Mouse (Mus musculus) spleen, adult 12 weeks (tissue): ENCODE data around the gene Ptpre.
"Not testable (repeated sequence)": the region's sequence is repeated elsewhere in the genome, so short reads cannot be mapped to it uniquely, and the experiment has no call there.

Experiments
- DNase-seq: peaks from one replicate; pipeline ENCODE4 v3.0.0; 2022; ENCODE audit warnings: low spot score

Gene Ptpre

GRCm38 (mm10) chr7:135534548-135535189, 2.6 kb upstream of the Ptpre start:
- no peak for DNase-seq

DNA sequence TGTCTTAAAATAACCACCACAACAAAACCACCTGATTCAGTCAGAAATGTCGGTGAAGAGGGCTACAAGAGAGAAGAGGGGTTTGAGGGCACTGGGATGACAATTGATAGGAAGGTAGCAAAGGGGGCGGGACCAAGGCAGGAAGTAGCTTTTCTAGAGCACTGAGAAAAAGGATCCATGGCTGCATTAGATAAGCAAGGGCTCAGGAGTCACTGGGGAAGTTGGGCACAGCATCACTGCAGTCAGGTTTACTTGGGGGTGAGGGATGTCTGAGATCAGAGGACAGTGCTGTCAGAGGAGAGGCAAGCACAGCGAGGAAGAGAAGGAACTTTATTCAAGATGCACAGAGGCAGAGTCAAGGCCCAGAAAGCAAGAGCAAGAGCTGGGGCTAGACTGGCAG, 1.4 kb upstream of the Ptpre start:
- DNase-seq = no peak

DNA sequence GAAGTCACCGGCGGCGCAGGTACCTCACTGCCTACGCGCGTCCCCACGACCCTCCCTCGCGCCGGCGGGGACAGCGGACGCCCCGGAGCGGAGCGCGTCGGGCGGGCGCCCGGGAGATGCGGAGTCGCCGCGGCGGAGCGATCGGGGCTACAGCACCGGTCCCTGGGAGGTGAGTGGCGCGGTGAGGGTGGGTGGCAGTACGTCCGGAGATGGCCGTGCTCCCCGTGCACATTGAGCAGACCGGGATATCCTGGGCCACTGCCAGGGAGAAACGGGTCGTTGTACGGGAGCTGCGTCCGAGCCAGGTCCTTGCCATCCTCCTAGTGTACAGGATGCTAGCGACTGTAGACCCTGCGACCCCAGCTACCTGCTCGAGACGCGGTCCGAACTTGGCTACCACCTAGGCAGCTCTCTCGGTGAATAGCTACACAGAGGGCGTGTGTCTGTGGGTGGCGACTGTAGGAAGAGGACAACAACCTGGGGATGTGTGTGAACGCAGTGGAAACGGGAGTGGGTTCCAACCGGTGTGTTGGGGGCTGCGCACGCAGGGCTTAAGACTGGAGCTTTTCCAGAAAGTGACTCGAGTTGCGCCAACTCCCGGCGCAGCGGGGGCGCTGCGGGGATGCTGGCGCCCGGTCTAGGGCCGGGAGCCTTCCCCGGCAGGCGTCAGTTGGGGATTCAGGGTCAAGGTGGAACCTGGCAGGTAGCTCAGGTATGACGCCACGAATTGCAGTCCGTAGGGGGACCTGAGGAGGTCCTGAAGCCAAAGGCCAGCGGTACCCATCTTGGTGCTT, 864 bp downstream of the Ptpre start:
- DNase-seq = no peak

- DNase-seq = no peak
Observed at GRCm38 (mm10) chr7:135539429-135539828, 2.1 kb downstream of the Ptpre start.

GRCm38 (mm10) chr7:135542235-135542634, 5.0 kb downstream of the Ptpre start:
- DNase-seq = no peak

DNA sequence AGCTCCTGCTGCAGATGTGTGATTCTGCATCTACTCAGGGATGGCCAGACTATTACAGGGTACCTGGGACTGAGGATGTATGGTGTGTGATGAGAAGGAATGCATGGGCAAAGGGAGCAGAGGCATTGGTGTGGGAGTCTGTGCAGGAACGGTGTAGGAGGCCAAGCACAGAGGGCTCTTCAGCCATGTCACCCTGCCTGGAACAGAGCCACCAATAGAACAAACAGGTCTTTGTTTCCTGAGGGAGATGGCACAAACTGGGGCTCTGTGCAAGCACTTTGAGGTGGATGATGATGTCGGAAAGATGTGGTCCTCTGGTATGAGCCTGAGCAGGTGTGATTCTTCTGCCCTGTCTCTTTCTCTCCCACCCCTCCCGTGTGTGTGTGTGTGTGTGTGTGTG, 5.8 kb downstream of the Ptpre start:
- DNase-seq = no peak

DNA sequence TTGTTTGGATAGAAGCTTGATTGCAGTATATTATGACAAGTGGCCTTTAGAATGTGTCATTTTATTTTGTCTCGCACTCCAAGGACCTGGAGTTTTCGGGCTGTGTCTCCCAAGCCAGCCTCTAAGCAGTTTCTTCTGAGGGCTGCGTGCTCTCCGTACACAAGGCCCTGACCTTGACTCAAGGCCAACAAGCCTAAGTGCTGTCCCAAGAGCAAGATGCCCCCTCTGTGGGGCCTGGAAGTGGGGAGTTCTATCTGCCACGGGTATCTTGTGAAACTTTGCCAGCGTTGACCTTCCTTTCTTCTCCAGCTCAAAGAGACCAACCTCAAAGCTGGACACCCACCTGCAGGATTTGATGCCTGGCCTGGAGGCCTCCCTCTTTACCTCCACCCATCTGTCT, 7.0 kb downstream of the Ptpre start:
- no peak for DNase-seq

DNA sequence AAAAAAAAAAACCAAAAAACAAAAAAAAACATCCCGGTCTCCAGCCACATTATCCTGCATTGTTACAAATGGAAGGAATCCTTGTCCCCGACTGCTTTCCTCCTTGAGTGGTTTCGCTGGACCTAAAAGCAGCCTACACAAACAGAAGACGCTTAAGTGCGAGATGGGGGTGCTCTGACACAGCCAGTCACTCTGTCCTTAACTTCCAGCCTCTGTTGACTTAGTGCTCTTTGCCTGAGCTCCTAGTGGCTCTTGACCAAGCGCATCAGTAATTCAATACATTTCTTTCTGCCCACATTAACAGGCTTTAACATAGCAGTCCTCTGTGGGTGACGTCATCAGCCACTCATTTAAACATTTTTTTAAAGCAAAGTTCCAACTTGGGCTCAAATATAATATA, 8.7 kb downstream of the Ptpre start:
- DNase-seq = no peak

DNA sequence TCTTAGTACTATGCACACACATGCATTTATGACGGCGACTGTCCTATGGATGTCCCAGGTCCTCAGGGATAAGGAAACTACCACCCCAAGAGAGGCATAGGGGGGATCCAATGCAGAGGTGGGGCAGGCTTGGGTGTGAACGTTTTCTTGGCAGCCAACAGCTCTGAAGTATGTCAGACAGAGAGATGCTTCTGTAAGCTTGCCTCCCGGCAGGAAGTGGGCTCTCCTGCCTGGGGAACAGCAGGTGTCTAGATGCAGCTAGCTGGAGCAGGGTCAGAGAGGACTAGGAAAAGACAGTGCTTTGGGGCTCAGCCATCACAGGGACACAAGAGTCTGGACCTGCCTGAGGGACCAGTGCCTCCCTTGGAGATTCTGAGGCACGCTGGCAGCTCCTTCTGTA, 9.2 kb downstream of the Ptpre start:
- no peak for DNase-seq

DNA sequence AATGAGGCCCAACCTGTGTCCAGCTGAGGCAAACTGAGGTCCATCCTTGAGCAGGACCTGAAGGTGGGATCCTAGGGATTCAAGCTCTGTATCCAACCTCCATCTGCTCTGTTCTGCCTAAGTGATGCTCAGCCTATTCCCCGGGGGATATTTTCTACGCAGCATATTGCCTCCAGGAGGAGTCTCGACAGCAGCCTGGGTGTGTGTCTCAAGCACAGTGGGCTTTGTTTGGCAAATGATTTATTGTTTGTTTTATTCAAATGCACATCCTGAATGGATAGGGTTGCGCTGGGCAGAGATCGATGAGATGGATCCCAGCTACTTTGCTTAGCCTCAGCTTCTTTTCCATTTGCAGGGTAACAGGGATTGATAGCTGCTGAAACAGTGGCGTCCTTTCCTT, 11.2 kb downstream of the Ptpre start:
- DNase-seq = no peak

DNA sequence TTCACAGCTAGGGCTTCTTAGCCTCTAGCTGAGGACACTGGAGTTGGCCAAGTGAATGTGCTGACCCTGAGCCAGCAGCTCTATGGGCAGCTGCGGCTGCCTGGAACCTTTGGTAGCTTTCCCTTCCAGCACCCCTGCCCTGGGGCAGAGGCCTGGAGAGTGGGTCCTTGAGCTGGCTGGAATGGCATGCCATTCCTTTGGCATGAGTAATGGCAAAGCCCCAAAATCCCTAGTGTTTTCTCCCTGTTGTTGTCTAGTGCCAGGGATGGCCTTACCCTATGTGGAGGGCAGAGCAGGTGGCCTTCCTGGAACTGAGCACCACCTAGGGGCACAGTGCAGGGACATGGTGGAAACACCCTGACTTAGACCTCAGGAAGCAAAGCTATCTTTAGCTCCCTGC, 14.3 kb downstream of the Ptpre start:
- DNase-seq = no peak

- no peak for DNase-seq
Observed at GRCm38 (mm10) chr7:135553550-135553949, 16.3 kb downstream of the Ptpre start.

DNA sequence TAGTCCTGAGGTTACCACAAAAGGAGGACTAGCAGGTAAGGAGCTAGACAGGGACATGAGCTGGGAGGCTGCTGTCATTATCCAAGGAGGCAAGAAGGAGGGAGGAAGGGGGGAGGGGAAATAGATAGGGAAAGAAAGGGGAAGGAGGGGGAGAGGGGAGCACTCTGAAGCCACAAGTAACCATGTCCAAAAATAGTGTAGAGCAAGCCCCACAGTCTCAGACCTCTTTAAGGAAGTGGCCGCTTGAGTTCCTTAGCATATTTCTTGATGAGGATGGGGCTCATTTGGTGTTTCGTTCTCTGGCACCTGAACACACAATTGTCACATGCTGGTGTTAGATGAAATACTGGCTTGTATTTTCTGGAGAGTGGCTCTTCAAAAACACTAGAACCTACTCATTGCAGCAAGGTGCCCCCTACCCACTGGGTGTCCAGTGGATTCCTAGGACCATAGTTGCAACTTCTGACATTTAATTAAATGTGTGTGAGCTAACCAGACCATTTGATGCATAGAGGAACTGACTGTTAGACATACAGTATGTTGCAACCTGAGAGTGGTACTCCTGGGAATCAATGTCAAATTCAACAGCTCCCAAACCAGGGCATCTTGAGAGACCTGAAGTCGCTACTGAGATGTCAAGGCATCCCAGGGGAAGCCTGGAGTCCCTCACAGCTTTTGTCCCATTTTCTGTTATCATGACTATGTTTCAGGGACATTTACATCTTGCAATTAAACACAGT, 19.6 kb downstream of the Ptpre start:
- no peak for DNase-seq

GRCm38 (mm10) chr7:135560280-135560679, 23.0 kb downstream of the Ptpre start:
- no peak for DNase-seq

GRCm38 (mm10) chr7:135564022-135564421, 26.7 kb downstream of the Ptpre start:
- DNase-seq = no peak

DNA sequence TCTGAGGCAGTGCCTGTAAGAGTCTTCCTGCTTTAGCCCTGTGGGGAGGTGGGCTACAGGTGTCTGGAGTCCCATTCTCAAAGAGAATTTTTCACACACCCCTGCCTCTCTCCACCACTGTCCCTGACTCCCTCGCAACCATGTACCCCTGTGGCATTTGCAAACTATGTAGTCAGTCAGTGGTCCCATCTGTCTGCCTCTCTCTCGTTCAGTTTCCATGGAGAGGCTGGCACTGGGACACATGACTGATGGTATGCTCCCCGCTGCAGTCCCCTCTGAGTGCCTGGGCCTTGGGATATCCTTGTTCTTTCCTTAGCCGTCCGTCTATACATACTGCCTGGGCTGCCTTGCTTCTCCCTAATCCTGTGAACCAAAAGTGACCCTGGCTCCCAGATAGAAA, 28.7 kb downstream of the Ptpre start:
- no peak for DNase-seq

- no peak for DNase-seq
Observed at GRCm38 (mm10) chr7:135567582-135567981, 30.3 kb downstream of the Ptpre start.

DNA sequence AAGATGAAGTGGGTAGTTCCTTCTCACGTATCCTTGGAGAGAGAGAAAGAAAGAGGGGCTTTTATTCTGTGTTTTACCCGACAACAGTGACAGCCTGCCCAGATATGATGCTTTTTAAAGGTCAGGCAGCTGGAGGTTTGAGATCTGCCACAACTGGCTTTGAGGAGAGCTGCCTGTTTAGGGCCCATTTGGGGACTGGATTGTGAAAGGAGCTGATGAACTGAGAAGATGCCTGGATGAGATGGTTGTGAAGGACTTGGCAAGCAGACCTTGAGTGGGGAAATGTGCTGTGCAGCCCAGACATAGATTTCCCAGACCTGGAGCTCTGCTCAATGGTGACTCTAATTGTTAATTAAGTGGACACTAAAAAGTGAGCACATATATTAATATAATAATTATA, 31.3 kb downstream of the Ptpre start:
- no peak for DNase-seq

DNA sequence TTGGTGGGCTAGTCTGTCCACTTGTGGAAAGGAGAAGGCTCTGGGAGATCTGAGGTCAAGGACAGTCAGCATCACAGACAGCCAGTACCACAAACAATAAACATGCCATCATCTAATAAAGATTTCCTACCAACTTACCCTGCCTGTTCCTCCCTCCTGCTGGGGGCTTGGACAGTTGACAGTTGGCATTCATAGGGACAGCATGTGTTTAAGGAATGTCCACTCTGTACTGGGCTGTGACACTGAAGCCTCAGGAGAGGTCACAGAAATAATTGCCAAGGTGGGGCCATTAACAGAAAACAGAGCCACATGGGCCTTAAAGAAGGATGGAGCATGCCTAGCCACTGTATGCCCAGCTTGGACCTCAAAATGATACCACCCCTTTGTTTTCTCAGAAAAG, 34.1 kb downstream of the Ptpre start:
- no peak for DNase-seq

DNA sequence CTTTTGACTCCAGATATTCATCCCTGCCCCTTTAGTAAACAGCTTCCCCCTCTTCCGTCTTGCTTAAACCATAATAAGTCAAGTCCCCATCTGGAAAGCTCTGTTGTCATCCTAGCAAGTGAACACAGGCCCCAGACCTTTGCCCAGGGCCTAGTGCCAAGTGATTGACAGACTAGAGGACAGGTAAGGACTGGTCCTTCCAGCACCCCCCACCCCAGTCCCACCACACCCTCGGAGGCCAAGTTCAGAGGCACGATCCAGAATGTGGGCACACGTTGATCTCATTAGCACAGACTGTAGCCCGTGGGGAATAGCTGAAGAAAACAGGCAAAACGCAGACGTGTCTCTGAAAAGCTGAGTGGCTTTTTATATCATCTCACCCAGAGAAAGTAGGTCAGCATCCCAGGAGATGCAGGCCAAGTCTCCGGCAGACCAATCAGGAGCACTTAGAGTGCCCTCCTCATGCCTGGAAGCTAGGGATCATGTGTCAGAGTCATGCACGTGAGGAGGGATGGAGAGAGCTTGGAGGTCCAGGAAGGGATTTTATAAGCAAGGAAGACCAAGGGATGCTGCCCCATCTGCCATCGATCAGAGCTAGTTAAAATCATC, 34.8 kb downstream of the Ptpre start:
- no peak for DNase-seq

- DNase-seq = not testable (repeated sequence)
Observed at GRCm38 (mm10) chr7:135575319-135576069, 38.2 kb downstream of the Ptpre start.

GRCm38 (mm10) chr7:135576329-135576728, 39.0 kb downstream of the Ptpre start:
- DNase-seq = no peak
